Mouse (Mus musculus) ES-E14 (cell line): ENCODE results near the gene Trip12.

Experiments
- CHD2 ChIP-seq: IDR thresholded peaks from 2 replicates; pipeline ENCODE4 v1.6.1; 2014; ENCODE audit warnings: mild to moderate bottlenecking, low read depth, low read length, inconsistent platforms
- HCFC1 ChIP-seq: IDR thresholded peaks from 2 replicates; pipeline ENCODE4 v1.6.1; 2012; ENCODE audit warnings: low read length, inconsistent platforms, borderline replicate concordance; ENCODE audit not compliant: insufficient read depth
- MAFK ChIP-seq: IDR thresholded peaks from 2 replicates; pipeline ENCODE4 v1.6.1; 2014; ENCODE audit warnings: mild to moderate bottlenecking, low read depth, low read length, inconsistent platforms; ENCODE audit not compliant: insufficient read depth
- ZC3H11A ChIP-seq: IDR thresholded peaks from 2 replicates; pipeline ENCODE4 v1.6.1; 2012; ENCODE audit warnings: low read depth, mild to moderate bottlenecking, inconsistent platforms, low read length, borderline replicate concordance
- ZNF384 ChIP-seq: IDR thresholded peaks from 2 replicates; pipeline ENCODE4 v1.6.1; 2012; ENCODE audit warnings: low read depth, low read length, inconsistent platforms

DNA sequence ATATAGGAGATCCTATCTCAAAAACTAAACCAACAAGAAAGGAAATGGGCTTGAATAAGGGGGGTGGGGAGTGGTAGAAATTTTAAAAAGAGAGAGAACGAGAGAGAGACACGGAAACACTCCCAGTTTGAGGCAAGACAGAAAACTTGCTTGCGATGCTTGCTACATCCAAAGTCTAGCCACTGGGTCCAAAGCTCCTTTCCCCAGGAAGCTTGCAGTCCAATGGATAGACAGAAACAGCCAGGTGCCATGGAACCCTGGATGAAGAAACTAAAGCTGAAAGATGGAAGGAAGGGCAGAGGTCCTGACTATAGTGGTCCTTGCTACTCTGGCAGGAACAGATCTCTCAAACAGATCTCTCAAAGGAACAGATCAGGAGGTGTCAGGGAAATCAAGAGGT lies 8.0 kb upstream of the Trip12 start:
- TF ChIP-seq ZNF384 = no peak
- no peak for TF ChIP-seq MAFK
- TF ChIP-seq CHD2 = no peak
- no peak for TF ChIP-seq HCFC1
- TF ChIP-seq ZC3H11A = no peak
